Mouse (Mus musculus) kidney, adult 2 months (tissue): ENCODE data around the gene Cpped1.

Experiments used
- CTCF ChIP-seq: fragments of 200-500 bp; conservative IDR thresholded peaks from 2 replicates; pipeline ENCODE4 v1.5.1; 2011; ENCODE audit warnings: low read depth, mild to moderate bottlenecking, control low read depth, low read length, moderate library complexity, mixed read lengths; ENCODE audit not compliant: insufficient read depth, insufficient read length
- POLR2A ChIP-seq: fragments of 200-500 bp; IDR thresholded peaks from one replicate; pipeline ENCODE4 v1.6.1; 2011; ENCODE audit warnings: low read depth, low read length, control low read depth

DNA sequence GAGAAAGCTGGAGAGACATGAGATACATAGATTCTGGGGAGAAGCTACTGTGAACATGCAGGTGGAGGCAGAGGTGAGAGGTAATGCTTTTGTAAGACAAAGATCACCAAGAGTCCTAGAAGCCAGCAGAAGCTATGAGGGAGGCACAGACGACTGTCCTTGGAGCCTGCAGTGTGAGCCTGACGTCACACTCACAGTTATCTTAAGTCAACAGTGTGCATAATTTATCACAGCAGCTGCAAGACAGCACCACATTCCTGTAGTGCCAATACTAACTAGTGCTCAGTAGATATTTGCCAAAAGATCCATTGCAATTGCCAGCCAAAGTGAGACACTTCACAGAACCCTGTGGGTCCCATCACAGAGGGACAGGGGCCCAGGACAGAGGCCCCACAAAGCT, 127.2 kb downstream of the Cpped1 start:
- no peak for TF ChIP-seq POLR2A
- no peak for TF ChIP-seq CTCF
